Mouse (Mus musculus) testis, postnatal 14 days (tissue): ENCODE measurements around the gene Ripply2.
A peak's percentile ranks its signal among the peaks of the same experiment; 100 is the strongest.
"Not testable (repeated sequence)": the region's sequence is repeated elsewhere in the genome, so short reads cannot be mapped to it uniquely, and the experiment has no call there.

Experiments
- DNase-seq: peaks from one replicate; pipeline ENCODE4 v3.0.0; 2021; ENCODE audit warnings: low spot score

The Ripply2 gene

GRCm38 (mm10) chr9:87015288-87015937 is at the start of gene Ripply2:
Gene Ripply2, plus strand, starts transcription at chr9:87015537.
- DNase-seq, result peak; percentile 10

- not testable (repeated sequence) for DNase-seq
Measured at GRCm38 (mm10) chr9:86972471-86972870, 42.9 kb upstream of the Ripply2 start.

- no peak for DNase-seq
Measured at GRCm38 (mm10) chr9:86973562-86973961, 41.8 kb upstream of the Ripply2 start.

- no peak for DNase-seq
Measured at GRCm38 (mm10) chr9:86976896-86977295, 38.4 kb upstream of the Ripply2 start.

GRCm38 (mm10) chr9:86978257-86978907 is 37.0 kb upstream of the Ripply2 start:
- no peak for DNase-seq

- DNase-seq, result no peak
Measured at GRCm38 (mm10) chr9:86980048-86980447, 35.3 kb upstream of the Ripply2 start.

GRCm38 (mm10) chr9:86980942-86981341 is 34.4 kb upstream of the Ripply2 start:
- DNase-seq, result no peak

GRCm38 (mm10) chr9:86981551-86981950 is 33.8 kb upstream of the Ripply2 start:
- no peak for DNase-seq

GRCm38 (mm10) chr9:86984583-86984982 is 30.8 kb upstream of the Ripply2 start:
- no peak for DNase-seq

- DNase-seq, result no peak
Measured at GRCm38 (mm10) chr9:86985105-86985504, 30.2 kb upstream of the Ripply2 start.

GRCm38 (mm10) chr9:86986703-86987296 is 28.5 kb upstream of the Ripply2 start:
- DNase-seq, result no peak

GRCm38 (mm10) chr9:86989822-86990221 is 25.5 kb upstream of the Ripply2 start:
- DNase-seq, result no peak

- DNase-seq, result no peak
Measured at GRCm38 (mm10) chr9:86991758-86992157, 23.6 kb upstream of the Ripply2 start.

GRCm38 (mm10) chr9:86997046-86997691 is 18.2 kb upstream of the Ripply2 start:
- DNase-seq, result no peak

- DNase-seq, result no peak
Measured at GRCm38 (mm10) chr9:86999956-87000582, 15.3 kb upstream of the Ripply2 start.

- DNase-seq, result no peak
Measured at GRCm38 (mm10) chr9:87004701-87005434, 10.5 kb upstream of the Ripply2 start.

GRCm38 (mm10) chr9:87005435-87005779 is 9.9 kb upstream of the Ripply2 start:
- no peak for DNase-seq

- no peak for DNase-seq
Measured at GRCm38 (mm10) chr9:87008507-87008906, 6.8 kb upstream of the Ripply2 start.

- no peak for DNase-seq
Measured at GRCm38 (mm10) chr9:87008919-87009318, 6.4 kb upstream of the Ripply2 start.

- DNase-seq, result no peak
Measured at GRCm38 (mm10) chr9:87015938-87016294, 579 bp downstream of the Ripply2 start.

GRCm38 (mm10) chr9:87021778-87022523 is 6.6 kb downstream of the Ripply2 start, which contains the start of gene Cyb5r4:
Gene Cyb5r4, plus strand, starts transcription at chr9:87022014.
- DNase-seq, result peak; percentile 95
